Mouse (Mus musculus): ENCODE measurements around the gene Yif1a.

- TF ChIP-seq CTCF (IDR thresholded peaks at IDR 0.05; ENCODE audit: low read depth) (peak; percentile 96), EP300 (optimal IDR thresholded peaks at IDR 0.05) (no peak)
These were observed 5.9 kb downstream of the Yif1a start for GRCm38 (mm10) chr19:5094243-5094632.
